Mouse (Mus musculus) 416B (cell line): ENCODE results near the gene Trim27.

ENCODE experiments used
- DNase-seq: peaks from one replicate; pipeline ENCODE4 v3.0.0; 2011; ENCODE audit warnings: low read depth

Gene Trim27

DNA sequence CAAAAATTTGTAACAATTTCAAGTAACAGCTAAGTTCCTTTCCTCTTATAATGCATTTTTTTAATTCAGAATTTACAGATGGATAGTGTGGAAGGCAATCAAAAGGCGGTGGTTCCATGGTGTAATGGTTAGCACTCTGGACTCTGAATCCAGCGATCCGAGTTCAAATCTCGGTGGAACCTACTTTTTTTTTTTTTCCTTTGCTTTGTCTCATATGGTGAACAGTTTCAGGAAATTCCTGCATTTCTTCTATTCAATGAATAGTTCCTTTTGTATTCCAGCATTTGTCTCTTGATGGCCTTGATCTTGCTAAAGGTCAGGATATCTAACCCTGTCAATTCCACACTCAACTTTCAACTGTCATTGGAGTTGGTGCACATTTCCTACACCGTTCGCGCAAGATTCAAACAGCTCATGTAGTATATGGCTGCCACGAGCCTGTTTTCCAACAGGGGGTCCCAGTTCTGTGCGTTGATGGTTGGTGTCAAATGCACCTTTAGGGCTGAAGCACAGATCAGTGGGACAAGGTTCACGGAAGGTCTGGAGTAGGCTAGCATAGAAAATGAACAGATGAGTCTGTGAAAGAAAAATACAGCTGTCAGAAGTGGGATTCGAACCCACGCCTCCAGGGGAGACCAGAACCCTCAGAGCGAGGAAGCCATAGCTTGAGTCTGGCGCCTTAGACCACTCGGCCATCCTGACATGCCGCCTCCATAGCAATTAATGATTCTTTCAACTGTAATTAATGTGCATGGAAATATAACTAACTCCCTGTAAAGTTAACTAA lies 6.8 kb upstream of the Trim27 start:
- DNase-seq, result peak; percentile 92

DNA sequence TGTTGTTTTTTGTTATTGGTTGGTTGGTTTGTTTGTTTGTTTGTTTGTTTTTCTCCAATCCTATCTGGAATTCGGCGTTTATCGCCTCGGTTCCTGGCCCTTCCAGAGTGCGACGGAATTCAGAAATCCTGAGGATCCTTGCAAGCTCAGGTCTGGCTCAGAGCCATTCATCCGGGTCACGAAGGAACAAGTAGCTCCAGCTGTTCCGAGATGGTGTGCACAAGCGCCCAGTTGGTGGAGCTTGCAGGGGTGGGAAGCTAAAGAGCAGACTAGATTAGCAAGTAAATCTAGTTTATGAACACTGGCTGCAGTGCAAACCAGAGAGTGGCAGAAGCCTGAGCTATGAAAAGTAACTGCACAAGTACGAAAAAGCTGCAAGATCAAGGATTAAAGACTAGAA lies 6.2 kb upstream of the Trim27 start:
- DNase-seq, result peak; percentile 41

GRCm38 (mm10) chr13:21176733-21177132 lies 2.5 kb upstream of the Trim27 start:
- DNase-seq, result no peak

- no peak for DNase-seq
Observed at GRCm38 (mm10) chr13:21177657-21178056, 1.6 kb upstream of the Trim27 start.

DNA sequence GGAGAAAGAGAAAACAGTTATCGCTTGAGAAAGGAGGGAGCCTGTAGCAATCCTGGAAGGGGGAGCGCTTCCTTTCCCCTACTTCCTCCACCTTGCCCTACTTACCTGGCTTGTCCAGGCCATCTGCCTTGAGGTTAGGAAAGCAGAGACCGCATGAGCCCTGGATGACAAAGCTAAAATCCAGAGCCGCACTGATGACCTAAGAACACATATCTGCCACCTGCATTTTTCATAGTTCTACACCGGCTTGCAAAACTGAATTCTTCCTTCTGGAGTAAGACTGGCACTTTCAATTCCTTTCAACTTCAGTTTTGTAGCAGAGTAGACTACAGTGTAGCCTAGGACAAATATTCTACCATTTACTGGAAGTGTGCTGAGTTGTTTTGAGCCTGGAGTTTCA lies 881 bp upstream of the Trim27 start:
- DNase-seq, result no peak

DNA sequence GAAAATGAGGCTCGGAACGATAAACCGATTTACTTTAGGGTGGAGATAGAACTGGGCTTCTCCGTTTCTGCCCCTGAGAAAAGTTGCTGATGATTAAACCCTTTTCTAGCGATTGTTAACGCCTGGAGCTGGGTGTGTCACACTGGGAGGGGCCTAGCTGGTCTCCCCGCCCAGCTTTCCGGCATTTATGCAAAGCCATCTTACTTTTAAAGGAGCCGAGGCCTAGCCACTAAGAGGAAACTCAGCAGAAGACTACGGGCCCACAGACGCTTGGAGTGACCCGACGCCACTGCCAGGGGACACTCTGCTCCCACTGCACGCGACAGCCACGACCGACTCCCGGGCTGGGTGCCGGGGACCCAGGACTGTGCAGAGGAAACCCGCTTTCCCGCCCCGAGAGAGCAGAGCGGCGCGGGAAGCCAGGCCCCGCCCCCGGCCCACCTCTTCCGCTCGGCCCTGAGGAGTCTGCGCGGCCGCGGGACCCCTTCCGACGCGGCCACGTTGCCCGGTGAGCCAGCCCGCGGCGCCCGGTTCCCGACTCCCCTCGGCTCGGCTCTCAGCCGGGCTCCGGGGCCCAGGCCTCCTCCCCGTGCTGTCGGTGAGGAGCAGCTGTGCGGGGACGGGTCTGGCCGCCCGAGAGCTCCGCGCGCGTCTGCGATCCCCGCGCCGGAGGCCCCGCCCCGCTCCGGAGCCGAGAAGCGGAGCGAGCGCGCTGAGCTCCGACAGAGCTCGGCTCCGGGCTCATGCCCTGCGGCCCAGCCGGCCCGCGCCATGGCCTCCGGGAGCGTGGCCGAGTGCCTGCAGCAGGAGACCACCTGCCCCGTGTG lies 692 bp downstream of the Trim27 start:
- peak; percentile 95 for DNase-seq

DNA sequence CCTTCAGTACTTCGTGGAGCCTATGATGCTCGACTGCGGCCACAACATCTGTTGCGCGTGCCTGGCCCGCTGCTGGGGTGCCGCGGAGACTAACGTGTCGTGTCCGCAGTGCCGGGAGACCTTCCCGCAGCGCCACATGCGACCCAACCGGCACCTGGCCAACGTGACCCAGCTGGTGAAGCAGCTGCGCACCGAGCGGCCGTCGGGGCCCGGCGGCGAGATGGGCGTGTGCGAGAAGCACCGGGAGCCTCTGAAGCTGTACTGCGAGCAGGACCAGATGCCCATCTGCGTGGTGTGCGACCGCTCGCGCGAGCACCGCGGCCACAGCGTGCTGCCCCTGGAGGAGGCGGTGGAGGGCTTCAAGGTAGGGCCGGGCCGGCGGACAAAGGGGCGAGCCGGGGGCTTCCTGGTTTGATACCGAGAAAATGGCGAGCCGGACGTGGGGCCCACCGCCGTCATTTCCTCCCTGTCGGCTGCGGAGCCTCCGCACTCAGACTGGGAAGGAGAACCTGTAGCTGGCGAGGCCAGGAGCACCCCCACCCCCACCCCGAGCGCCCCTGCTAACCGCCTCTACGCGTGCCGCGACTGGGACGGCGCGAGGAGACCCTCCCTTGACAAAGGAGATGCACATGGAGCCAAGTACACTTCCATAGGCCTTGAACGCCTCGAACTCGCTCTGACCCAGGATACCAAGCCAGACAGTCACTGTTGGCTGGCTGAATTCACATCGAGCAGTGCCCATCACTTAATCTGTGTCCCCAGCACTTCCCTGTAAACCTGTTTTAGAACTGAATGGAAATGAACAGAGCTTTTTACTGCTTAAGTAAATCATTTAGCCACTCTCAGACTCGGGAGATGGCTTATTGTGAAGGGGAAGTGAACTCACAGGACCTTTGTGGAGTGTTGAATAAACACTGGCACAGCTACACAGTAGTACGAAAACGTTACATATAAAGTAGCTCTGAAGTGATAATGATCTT lies 1.6 kb downstream of the Trim27 start:
- peak; percentile 68 for DNase-seq

DNA sequence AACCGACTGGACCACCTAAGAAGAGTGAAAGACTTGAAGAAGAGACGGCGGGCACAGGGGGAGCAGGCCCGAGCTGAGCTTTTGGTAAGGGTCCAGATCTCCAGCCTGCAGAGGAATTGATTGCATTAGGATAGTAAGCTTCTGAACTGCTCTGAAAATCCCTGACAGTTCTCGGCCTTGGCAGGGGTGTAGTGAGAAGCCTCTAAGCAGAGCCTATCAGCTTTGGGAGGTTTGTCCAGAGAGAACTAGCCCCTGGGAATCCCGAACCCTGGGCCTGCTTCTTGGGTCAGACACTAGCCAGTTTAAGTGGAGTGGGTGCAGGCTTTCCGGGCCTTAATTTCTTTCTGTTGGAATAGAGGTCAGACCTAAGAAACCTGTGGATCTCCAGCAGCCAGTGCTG lies 2.8 kb downstream of the Trim27 start:
- DNase-seq, result no peak

GRCm38 (mm10) chr13:21183066-21183465 lies 3.8 kb downstream of the Trim27 start:
- no peak for DNase-seq

DNA sequence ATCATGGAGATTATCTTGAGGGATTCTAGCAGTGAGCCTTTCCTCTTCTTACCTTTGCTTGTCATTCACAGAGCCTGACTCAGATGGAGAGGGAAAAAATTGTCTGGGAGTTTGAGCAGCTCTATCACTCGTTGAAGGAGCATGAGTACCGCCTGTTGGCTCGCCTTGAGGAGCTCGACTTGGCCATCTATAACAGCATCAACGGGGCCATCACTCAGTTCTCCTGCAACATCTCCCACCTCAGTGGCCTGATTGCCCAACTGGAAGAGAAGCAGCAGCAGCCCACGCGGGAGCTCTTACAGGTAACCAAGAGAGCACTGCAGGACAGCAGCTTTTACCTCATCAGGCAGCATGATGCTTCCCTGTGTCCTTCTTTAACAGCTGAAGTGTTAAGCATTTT lies 4.4 kb downstream of the Trim27 start:
- DNase-seq, result no peak

- no peak for DNase-seq
Observed at GRCm38 (mm10) chr13:21185521-21185920, 6.3 kb downstream of the Trim27 start.

DNA sequence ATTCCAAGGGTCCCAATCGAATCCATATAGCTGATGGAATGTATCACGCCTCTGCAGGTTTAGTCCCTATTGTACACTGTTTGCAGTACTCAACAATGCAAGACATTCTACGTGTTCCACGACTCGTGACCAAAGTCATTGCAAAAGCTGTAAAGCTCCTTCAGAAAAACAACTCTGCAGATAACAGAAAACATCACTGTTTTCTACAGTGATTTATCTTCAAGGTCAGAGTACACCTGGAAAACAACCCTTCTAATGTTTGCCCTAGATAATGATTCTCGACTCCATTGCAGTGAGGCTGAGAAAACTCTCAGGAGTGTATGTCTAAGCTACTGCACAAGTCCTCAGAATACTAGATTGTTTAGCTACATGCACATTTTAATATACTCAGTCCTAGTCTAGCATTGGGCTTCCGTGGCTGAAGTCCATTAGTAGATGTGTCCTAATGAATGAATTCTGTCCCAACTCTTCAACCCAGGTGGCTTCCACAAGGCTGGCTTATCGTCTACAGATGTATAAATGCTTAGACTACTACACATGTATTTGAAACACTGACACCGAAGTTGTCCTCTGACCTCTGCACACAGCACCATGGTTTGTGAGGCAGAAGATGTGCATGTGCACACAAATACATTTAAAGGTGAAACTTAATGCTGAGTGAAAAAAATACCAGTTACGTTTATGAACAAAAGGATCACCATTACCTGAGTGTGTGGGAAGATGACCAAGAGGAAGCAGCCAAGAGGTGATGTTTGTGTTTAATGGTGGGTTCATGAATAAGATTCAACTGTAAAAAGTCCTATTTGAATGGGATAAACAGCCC lies 16.4 kb downstream of the Trim27 start:
- no peak for DNase-seq

DNA sequence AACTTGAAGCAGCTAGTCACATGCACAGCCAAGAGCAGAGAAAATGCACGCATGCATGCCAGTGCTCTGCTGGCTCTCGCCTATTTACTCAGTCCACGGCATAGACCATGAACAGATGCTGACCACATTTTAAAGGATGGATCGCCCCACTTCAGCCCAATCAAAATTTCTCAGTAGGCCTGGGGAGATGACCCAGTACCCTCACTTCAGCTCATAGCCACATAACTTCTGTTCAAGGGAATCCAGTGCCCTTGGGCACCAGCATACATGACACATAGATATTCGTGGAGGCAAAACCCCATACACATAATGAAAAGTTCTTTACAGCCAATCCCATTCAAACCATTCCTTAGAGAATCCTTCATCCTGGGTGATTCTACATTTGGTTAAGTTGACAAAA lies 18.5 kb downstream of the Trim27 start:
- DNase-seq, result no peak

DNA sequence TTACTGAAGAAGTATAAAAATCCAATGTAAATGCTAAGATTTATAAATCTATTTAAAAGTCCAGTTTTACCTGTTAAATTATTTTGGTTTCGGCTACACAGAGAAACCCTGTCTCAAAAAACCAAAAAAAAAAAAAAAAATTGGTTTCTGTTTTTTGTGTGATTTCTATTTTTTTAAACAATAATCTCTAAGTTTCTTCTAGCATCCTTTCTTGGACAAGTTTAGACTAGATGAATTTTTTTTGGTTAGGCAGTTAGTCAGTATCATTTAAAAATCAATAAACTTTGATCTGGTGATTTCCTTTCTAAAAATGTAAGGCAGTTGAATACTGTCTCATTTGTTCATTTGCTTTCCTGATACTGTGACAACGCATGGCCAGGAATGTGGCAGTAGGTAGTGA lies 19.1 kb downstream of the Trim27 start:
- DNase-seq, result no peak

- DNase-seq, result no peak
Observed at GRCm38 (mm10) chr13:21199046-21200028, 20.1 kb downstream of the Trim27 start.

DNA sequence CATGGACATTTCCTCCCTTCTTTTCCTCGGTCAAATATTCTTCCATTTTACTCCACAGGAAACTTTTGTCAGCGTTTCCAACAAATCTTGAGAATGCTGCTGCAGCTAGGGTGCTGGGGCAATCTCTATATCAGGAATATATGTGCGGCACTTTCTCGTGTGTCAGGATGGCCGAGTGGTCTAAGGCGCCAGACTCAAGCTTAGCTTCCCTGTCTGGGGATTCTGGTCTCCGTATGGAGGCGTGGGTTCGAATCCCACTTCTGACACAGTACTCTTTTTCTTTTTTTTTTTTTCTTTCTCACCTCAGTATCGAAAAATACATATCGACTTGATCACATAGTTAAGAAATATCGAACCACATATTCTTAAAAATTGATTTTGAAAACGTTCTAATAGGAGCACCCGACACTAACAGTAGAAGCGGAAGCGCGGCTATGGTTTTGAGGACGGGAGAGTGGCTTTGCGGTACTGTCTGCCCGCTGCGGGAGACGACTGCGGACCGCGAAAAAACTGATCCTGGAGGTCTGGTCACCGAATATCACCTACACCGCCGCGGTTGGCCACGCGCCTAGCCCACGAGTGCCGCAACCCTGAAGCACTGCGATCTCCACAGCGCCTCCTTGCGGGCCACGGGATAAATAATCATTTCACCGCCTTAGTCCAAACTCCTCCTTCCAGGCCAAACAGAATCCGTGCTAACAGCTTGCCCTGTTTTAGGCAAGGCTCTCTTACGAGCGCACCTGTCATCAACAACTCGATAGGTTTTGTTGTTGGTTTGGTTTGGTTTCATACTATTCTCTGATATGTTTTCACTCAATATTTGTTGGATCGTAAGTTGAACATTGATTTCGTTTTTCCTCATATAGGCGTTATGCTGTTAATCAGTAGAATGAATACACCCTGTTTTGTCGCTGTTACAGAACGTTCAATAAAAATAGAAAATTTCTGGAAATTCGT lies 21.1 kb downstream of the Trim27 start:
- peak; percentile 94 for DNase-seq

DNA sequence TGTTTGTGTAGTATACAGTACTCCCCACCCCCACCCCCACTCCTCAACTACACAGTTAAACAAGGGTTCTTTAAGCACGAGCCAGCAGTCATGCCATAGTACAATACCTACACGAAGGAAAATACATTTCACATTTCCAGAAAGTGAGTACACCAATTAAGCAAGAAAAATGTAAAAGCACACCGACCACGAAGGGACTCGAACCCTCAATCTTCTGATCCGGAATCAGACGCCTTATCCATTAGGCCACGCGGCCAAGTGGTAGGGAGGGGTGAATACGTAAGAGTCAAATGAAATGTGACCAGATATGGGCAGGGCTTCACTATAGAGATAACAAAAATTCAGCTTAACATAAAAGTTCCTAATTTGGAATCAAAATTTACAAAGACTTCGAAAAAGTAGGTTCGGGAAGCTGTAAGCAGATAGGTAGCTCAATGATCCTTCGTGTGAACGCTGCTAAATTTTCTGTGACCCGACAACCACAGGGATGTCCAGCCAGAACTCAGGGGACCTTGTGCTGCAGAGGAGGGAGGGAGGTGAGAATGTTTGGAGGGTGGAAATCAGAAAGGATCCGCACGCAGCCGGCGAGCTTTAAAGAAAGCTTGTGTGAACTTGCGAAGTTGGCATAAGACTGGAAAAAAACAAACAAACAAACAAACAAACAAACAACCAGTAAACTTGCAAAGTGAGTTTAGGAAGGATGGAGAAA lies 36.2 kb downstream of the Trim27 start:
- DNase-seq, result peak; percentile 82

GRCm38 (mm10) chr13:21216781-21217180 lies 37.5 kb downstream of the Trim27 start:
- DNase-seq, result peak; percentile 57
